ENCODE assay signal across 8 mouse cellular contexts in genomic region chr17:47671988-47672310, GRCm38 (mm10). TPM values are rescaled to one million over a fixed set of nuclear protein-coding genes. Genes with fewer than 3 reads are reported as not detected.
DNase-seq lines count a peak whose midpoint lies in the region; ATAC-seq lines count a peak whose summit lies in the region.

No protein-coding gene starts in this region.

- H3K4me3 ChIP-seq in kidney, embryonic 15.5 days (replicated peaks): peak overlapping the region; percentile 47
- H3K4me3 ChIP-seq in embryonic facial prominence, embryonic 12.5 days: peak overlapping the region; percentile 42
- H3K4me3 ChIP-seq in hindbrain, embryonic 14.5 days (replicated peaks; ENCODE audit: low read length): peak overlapping the region; percentile 27
- peak overlapping the region; percentile 29 for H3K4me3 ChIP-seq in midbrain, embryonic 14.5 days (replicated peaks; ENCODE audit: low read depth, low read length)

- H3K4me2 ChIP-seq in kidney, embryonic 15.5 days: peak overlapping the region; percentile 81
- H3K4me2 ChIP-seq in embryonic facial prominence, embryonic 12.5 days (replicated peaks): peak overlapping the region; percentile 87
- H3K4me2 ChIP-seq in hindbrain, embryonic 14.5 days (replicated peaks): peak overlapping the region; percentile 68
- H3K4me2 ChIP-seq in midbrain, embryonic 14.5 days (ENCODE audit: low read length): peak overlapping the region; percentile 56

- no peaks in the 10 kb centered on the region for H3K9me3 ChIP-seq in kidney, embryonic 15.5 days (replicated peaks)
- H3K9me3 ChIP-seq in embryonic facial prominence, embryonic 12.5 days: no peaks in the 10 kb centered on the region
- no peaks in the 10 kb centered on the region for H3K9me3 ChIP-seq in hindbrain, embryonic 14.5 days (ENCODE audit: control insufficient read depth, low read length)
- no peaks in the 10 kb centered on the region for H3K9me3 ChIP-seq in midbrain, embryonic 14.5 days (ENCODE audit: control insufficient read depth, low read length)

- 14% methylated on average over 14 of the region's 14 CpGs for WGBS in kidney, embryonic 15.5 days
- WGBS in embryonic facial prominence, embryonic 12.5 days: 12% methylated on average over 14 of the region's 14 CpGs
- 15% methylated on average over 14 of the region's 14 CpGs for WGBS in hindbrain, embryonic 14.5 days
- WGBS in midbrain, embryonic 14.5 days: 15% methylated on average over 14 of the region's 14 CpGs

- peak; percentile 38 for ATAC-seq in kidney, embryonic 15.5 days (replicated peaks; ENCODE audit: low FRiP score)
- ATAC-seq in embryonic facial prominence, embryonic 12.5 days (ENCODE audit: insufficient number of reproducible peaks, insufficient read depth, low FRiP score, low TSS enrichment): peak; percentile 35; the same call in 1 of the 2 replicates
- peak; percentile 46 for ATAC-seq in hindbrain, embryonic 14.5 days (ENCODE audit: low FRiP score)
- 0 out of 2 replicates have a peak, but pooled peaks have one; percentile 6 for ATAC-seq in midbrain, embryonic 14.5 days (ENCODE audit: low FRiP score, low TSS enrichment)

- H3K27me3 ChIP-seq in kidney, embryonic 15.5 days: peaks cover 19% of the 10 kb centered on the region; the same call in 1 of the 2 replicates
- peaks cover 13% of the 10 kb centered on the region; the same call in 1 of the 2 replicates for H3K27me3 ChIP-seq in embryonic facial prominence, embryonic 12.5 days
- 0 out of 2 replicates have a peak, but pooled peaks cover 5% of the 10 kb centered on the region for H3K27me3 ChIP-seq in hindbrain, embryonic 14.5 days (ENCODE audit: control insufficient read depth, insufficient read depth, low read length)
- H3K27me3 ChIP-seq in midbrain, embryonic 14.5 days (ENCODE audit: control insufficient read depth, insufficient read depth, low read length): 0 out of 2 replicates have a peak, but pooled peaks cover 3% of the 10 kb centered on the region

- no peak for DNase-seq in kidney, postnatal 14 days
- DNase-seq in hindbrain, embryonic 14.5 days (ENCODE audit: low spot score): no peak
- DNase-seq in midbrain, embryonic 14.5 days: peak; percentile 43
- no peak for DNase-seq in ovary, postnatal 14 days (ENCODE audit: low spot score)
- DNase-seq in urinary bladder, adult 18-20 months (ENCODE audit: low spot score in 2 of 2): no peak
- no peak for DNase-seq in gastrocnemius, postnatal 10 days

- peak overlapping the region; percentile 59; the same call in 1 of the 2 replicates for H3K27ac ChIP-seq in kidney, embryonic 15.5 days
- H3K27ac ChIP-seq in embryonic facial prominence, embryonic 12.5 days: 0 out of 2 replicates have a peak overlapping the region, but pooled peaks have one; percentile 7
- no peak overlapping the region for H3K27ac ChIP-seq in hindbrain, embryonic 14.5 days
- H3K27ac ChIP-seq in midbrain, embryonic 14.5 days (replicated peaks; ENCODE audit: low read depth, low read length): no peak overlapping the region

- peaks cover 23% of the 10 kb centered on the region for H3K4me1 ChIP-seq in kidney, embryonic 15.5 days
- H3K4me1 ChIP-seq in embryonic facial prominence, embryonic 12.5 days: peaks cover 20% of the 10 kb centered on the region
- peaks cover 13% of the 10 kb centered on the region for H3K4me1 ChIP-seq in hindbrain, embryonic 14.5 days (replicated peaks; ENCODE audit: control insufficient read depth, insufficient read depth, low read length)
- peaks cover 15% of the 10 kb centered on the region; the same call in 1 of the 2 replicates for H3K4me1 ChIP-seq in midbrain, embryonic 14.5 days (ENCODE audit: control insufficient read depth, insufficient read depth, low read length)

- peaks cover 13% of the 10 kb centered on the region for H3K36me3 ChIP-seq in kidney, embryonic 15.5 days
- H3K36me3 ChIP-seq in embryonic facial prominence, embryonic 12.5 days: peaks cover 11% of the 10 kb centered on the region; the same call in 1 of the 2 replicates
- peaks cover 14% of the 10 kb centered on the region for H3K36me3 ChIP-seq in hindbrain, embryonic 14.5 days (replicated peaks; ENCODE audit: control insufficient read depth, insufficient read depth)
- H3K36me3 ChIP-seq in midbrain, embryonic 14.5 days (ENCODE audit: control insufficient read depth, insufficient read depth, low read length): peaks cover 32% of the 10 kb centered on the region

- peak overlapping the region; percentile 40 for H3K9ac ChIP-seq in kidney, embryonic 15.5 days
- peak overlapping the region; percentile 53 for H3K9ac ChIP-seq in embryonic facial prominence, embryonic 12.5 days
- H3K9ac ChIP-seq in hindbrain, embryonic 14.5 days: peak overlapping the region; percentile 45; the same call in 1 of the 2 replicates
- H3K9ac ChIP-seq in midbrain, embryonic 14.5 days (replicated peaks; ENCODE audit: low read length): peak overlapping the region; percentile 43

RNA-seq across cellular contexts. Expression of gene Tomm6, which starts 16.2 kb away (rescaled TPM):
- 381 and 386 TPM in 2 replicates for polyA plus RNA-seq in kidney, embryonic 15.5 days (2015; fragmentation: Nextera tagmentation; extraction: Ambion mirVana)
- 397 and 414 TPM in 2 replicates for polyA plus RNA-seq in embryonic facial prominence, embryonic 12.5 days (2016; fragmentation: Nextera tagmentation; extraction: Ambion mirVana)
- 283 and 327 TPM in 2 replicates for polyA plus RNA-seq in hindbrain, embryonic 14.5 days (2014; fragmentation: Nextera tagmentation; extraction: Ambion mirVana)
- polyA plus RNA-seq in midbrain, embryonic 14.5 days (2014; fragmentation: Nextera tagmentation; extraction: Ambion mirVana): 298 and 333 TPM in 2 replicates
- 100 to 1,000 TPM; 175 to 181 TPM for total RNA-seq in gastrocnemius, postnatal 10 days (2021)

RNA-seq across cellular contexts. Expression of gene Frs3, which starts 16.9 kb away (rescaled TPM):
- 5.5 and 6.7 TPM in 2 replicates for polyA plus RNA-seq in kidney, embryonic 15.5 days (2015; fragmentation: Nextera tagmentation; extraction: Ambion mirVana)
- 7.3 and 8.0 TPM in 2 replicates for polyA plus RNA-seq in embryonic facial prominence, embryonic 12.5 days (2016; fragmentation: Nextera tagmentation; extraction: Ambion mirVana)
- polyA plus RNA-seq in hindbrain, embryonic 14.5 days (2014; fragmentation: Nextera tagmentation; extraction: Ambion mirVana): 42.3 and 44.4 TPM in 2 replicates
- polyA plus RNA-seq in midbrain, embryonic 14.5 days (2014; fragmentation: Nextera tagmentation; extraction: Ambion mirVana): 32.3 and 33.2 TPM in 2 replicates
- 1 to 10 TPM; 3.5 to 3.9 TPM for total RNA-seq in gastrocnemius, postnatal 10 days (2021)

RNA-seq across cellular contexts. Expression of gene Gm21981, which starts 22.3 kb away (rescaled TPM):
- 0.17 and 0.24 TPM in 2 replicates for polyA plus RNA-seq in kidney, embryonic 15.5 days (2015; fragmentation: Nextera tagmentation; extraction: Ambion mirVana)
- 0.27 and 0.31 TPM in 2 replicates for polyA plus RNA-seq in embryonic facial prominence, embryonic 12.5 days (2016; fragmentation: Nextera tagmentation; extraction: Ambion mirVana)
- 4.8 and 7.1 TPM in 2 replicates for polyA plus RNA-seq in hindbrain, embryonic 14.5 days (2014; fragmentation: Nextera tagmentation; extraction: Ambion mirVana)
- polyA plus RNA-seq in midbrain, embryonic 14.5 days (2014; fragmentation: Nextera tagmentation; extraction: Ambion mirVana): 5.4 and 7.2 TPM in 2 replicates
- under 1 TPM; 0.68 to 0.88 TPM for total RNA-seq in gastrocnemius, postnatal 10 days (2021)

RNA-seq across cellular contexts. Expression of gene Prickle4, which starts 22.6 kb away (rescaled TPM):
- 0.51 and 0.99 TPM in 2 replicates for polyA plus RNA-seq in kidney, embryonic 15.5 days (2015; fragmentation: Nextera tagmentation; extraction: Ambion mirVana)
- polyA plus RNA-seq in embryonic facial prominence, embryonic 12.5 days (2016; fragmentation: Nextera tagmentation; extraction: Ambion mirVana): 0.87 and 1.2 TPM in 2 replicates
- 2.1 and 2.2 TPM in 2 replicates for polyA plus RNA-seq in hindbrain, embryonic 14.5 days (2014; fragmentation: Nextera tagmentation; extraction: Ambion mirVana)
- polyA plus RNA-seq in midbrain, embryonic 14.5 days (2014; fragmentation: Nextera tagmentation; extraction: Ambion mirVana): 2.1 TPM in 1 of 2 replicates, not detected in the other
- total RNA-seq in gastrocnemius, postnatal 10 days (2021): under 1 TPM in 1 of 2 experiments, not detected in 1; 0.70 TPM

RNA-seq across cellular contexts. Expression of gene Usp49, which starts 41.5 kb away (rescaled TPM):
- 4.6 and 5.0 TPM in 2 replicates for polyA plus RNA-seq in kidney, embryonic 15.5 days (2015; fragmentation: Nextera tagmentation; extraction: Ambion mirVana)
- 9.5 and 11.0 TPM in 2 replicates for polyA plus RNA-seq in embryonic facial prominence, embryonic 12.5 days (2016; fragmentation: Nextera tagmentation; extraction: Ambion mirVana)
- polyA plus RNA-seq in hindbrain, embryonic 14.5 days (2014; fragmentation: Nextera tagmentation; extraction: Ambion mirVana): 6.7 and 7.6 TPM in 2 replicates
- polyA plus RNA-seq in midbrain, embryonic 14.5 days (2014; fragmentation: Nextera tagmentation; extraction: Ambion mirVana): 7.5 and 7.6 TPM in 2 replicates
- total RNA-seq in gastrocnemius, postnatal 10 days (2021): 1 to 10 TPM; 4.6 to 4.9 TPM

Comparison
In these comparisons a context has a peak if more than half of its experiments do, and no peak if none do; other contexts are left out.
1. H3K27ac ChIP-seq: peak in kidney, embryonic 15.5 days (single experiment) and embryonic facial prominence, embryonic 12.5 days (single experiment); none in hindbrain, embryonic 14.5 days (single experiment) and midbrain, embryonic 14.5 days (single experiment).
2. Peak in every context shown above with its lines, with median percentiles within 50 percentile points of each other: ATAC-seq, H3K4me2 ChIP-seq, H3K4me3 ChIP-seq and H3K9ac ChIP-seq.